Mouse (Mus musculus): Measurements from ENCODE around the gene Hoxb1. TPM values are rescaled to one million over a fixed set of nuclear protein-coding genes. Genes with fewer than 3 reads are reported as not detected.

The Hoxb1 gene
- total and polyA plus RNA-seq, 2 experiments from 2014 or later: not detected

DNA sequence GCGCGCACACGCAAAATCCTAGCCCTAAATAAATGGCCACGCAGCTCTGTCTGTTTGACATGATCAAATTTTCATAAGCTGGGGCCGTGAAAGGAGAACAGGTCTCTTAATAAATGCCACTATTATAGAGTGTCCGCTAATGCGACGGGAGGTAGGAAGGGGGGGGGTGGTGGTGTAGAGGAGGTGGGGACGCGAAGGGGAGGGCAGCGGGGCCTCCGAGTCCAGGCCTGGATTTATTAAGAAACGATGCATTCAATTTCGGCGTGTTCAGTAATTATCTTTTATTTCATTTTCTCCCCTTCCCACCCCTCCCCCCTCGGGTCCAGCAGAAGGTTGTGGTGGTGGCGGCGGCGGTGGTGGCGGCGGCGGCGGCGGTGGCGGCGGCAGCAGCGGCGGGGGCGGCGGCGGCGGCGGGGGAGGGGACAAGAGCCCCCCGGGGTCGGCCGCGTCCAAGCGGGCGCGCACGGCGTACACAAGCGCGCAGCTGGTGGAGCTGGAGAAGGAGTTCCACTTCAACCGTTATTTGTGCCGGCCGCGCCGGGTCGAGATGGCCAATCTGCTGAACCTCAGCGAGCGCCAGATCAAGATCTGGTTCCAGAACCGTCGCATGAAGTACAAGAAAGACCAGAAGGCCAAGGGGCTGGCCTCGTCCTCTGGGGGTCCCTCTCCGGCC is 20.2 kb upstream of the Hoxb1 start:
- H3K4me3 ChIP-seq (ENCODE audit: low read depth, low read length): peak overlapping the region; percentile 46
- no peaks in the 10 kb centered on the region for H3K4me1 ChIP-seq (ENCODE audit: control insufficient read depth, insufficient read depth)
- H3K27ac ChIP-seq (ENCODE audit: low read depth): no peak overlapping the region
- H3K9me3 ChIP-seq (replicated peaks; ENCODE audit: control insufficient read depth, low read length): no peaks in the 10 kb centered on the region
- no peaks in the 10 kb centered on the region for H3K36me3 ChIP-seq (replicated peaks; ENCODE audit: control insufficient read depth, insufficient read depth, low read length)
- ATAC-seq (ENCODE audit: insufficient read depth, low read depth) (no peak), DNase-seq (ENCODE audit: low spot score) (no peak)
- TF ChIP-seq CTCF (IDR thresholded peaks at IDR 0.05; ENCODE audit: low read depth) (no peak), EP300 (IDR thresholded peaks at IDR 0.05; ENCODE audit: low read depth) (no peak)
- H3K27me3 ChIP-seq (ENCODE audit: control insufficient read depth, insufficient read depth, low read length): peaks cover 96% of the 10 kb centered on the region
- peak overlapping the region; percentile 66 for H3K4me2 ChIP-seq (ENCODE audit: low read depth, low read length)
- no peak overlapping the region for H3K9ac ChIP-seq (replicated peaks; ENCODE audit: low read depth, low read length)
- WGBS: 7% methylated on average over 42 of the region's 56 CpGs

DNA sequence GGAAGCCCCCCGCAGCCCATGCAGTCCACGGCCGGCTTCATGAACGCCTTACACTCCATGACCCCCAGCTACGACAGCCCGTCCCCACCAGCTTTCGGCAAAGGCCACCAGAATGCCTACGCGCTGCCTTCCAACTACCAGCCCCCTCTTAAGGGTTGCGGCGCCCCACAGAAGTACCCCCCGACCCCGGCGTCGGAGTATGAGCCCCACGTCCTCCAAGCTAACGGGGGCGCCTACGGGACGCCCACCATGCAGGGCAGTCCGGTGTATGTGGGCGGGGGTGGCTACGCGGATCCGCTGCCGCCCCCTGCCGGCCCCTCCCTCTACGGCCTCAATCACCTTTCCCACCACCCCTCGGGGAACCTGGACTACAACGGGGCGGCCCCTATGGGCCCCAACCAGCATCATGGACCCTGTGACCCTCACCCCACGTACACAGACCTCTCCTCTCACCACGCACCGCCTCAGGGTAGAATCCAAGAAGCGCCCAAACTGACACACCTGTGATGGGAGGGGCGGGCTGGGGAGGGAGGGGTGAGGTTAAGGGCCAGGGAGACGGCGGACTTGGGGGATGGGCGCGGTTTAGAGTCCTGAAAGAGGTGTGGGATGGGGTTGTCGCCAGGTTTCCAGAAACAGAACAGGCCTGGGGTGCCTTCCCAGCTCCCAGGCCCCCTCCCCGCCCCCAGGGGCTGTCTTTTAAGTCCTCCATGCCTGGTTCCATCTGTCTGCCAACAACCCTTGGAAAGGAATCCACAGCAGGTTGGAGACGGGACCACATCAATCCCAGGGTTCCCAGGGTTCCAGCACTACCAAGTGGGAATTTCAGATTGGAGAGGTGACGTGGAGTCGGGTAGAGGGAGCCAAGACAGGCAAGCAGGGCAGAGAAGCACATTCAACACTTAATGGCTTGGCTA is 19.4 kb upstream of the Hoxb1 start:
- Histone ChIP-seq H3K4me2 (ENCODE audit: low read depth, low read length) (peak overlapping the region; percentile 66), H3K9me3 (replicated peaks; ENCODE audit: control insufficient read depth, low read length) (no peaks in the 10 kb centered on the region), H3K9ac (replicated peaks; ENCODE audit: low read depth, low read length) (no peak overlapping the region), H3K27me3 (ENCODE audit: control insufficient read depth, insufficient read depth, low read length) (peaks cover 96% of the 10 kb centered on the region), H3K27ac (ENCODE audit: low read depth) (no peak overlapping the region), H3K4me3 (ENCODE audit: low read depth, low read length) (peak overlapping the region; percentile 46), H3K36me3 (replicated peaks; ENCODE audit: control insufficient read depth, insufficient read depth, low read length) (no peaks in the 10 kb centered on the region), H3K4me1 (ENCODE audit: control insufficient read depth, insufficient read depth) (no peaks in the 10 kb centered on the region)
- DNase-seq (ENCODE audit: low spot score) (no peak), ATAC-seq (ENCODE audit: insufficient read depth, low read depth) (no peak)
- TF ChIP-seq CTCF (IDR thresholded peaks at IDR 0.05; ENCODE audit: low read depth) (no peak), EP300 (IDR thresholded peaks at IDR 0.05; ENCODE audit: low read depth) (no peak)
- 7% methylated on average over 45 of the region's 45 CpGs for WGBS

DNA sequence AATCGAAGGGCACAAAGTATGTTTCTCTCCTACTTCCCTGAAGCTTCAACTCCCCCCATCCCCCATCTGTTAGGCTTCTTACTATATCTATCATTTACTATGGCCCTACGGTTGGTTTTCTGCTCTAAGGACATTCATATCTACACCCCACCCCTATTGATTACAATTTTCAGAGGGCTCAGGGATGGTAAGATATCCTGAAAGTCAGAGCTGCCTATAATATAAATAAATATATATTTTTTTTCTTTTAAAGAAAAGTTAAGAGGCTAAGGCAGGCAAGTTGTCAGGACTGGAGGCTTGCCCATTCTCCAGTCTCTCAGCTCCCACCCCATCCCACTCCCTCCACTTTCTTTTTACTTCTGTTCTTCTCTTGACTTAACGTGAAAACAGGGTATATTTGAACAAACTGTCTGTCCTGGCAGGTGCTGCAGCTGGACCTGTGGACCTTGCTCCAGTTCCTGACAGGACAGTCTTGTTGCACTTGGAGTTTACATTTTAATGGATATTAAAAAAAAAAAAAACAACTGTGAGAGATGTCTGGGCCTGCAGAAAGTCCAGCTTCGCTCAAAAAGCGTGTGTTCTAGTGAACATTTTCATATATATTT is 18.5 kb upstream of the Hoxb1 start:
- no peak overlapping the region for H3K4me2 ChIP-seq (ENCODE audit: low read depth, low read length)

DNA sequence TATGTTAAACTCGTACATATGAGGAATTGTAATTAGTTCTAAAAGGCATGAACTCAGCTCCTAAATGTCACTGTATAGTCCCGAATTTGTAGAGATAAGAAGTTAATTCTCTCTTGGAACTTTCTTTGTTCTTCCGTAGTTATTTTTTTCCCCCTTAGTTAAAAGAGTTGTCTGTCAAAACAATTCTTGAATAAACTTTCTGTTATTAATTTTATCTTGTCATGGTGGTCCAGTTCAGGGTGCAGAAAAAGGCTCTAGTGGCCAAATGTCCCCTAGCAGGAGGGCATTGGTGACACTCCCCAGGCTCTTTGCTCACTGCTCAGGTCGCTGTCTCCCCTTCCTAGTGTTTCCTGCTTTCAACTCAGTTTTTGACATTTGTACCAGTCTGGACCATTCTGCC is 17.8 kb upstream of the Hoxb1 start:
- Histone ChIP-seq H3K27me3 (ENCODE audit: control insufficient read depth, insufficient read depth, low read length) (peaks cover 98% of the 10 kb centered on the region), H3K4me3 (ENCODE audit: low read depth, low read length) (no peak overlapping the region)
- no peak for DNase-seq (ENCODE audit: low spot score)

More for the DNA sequence above, 18.5 kb upstream of the Hoxb1 start:
- TF ChIP-seq EP300 (IDR thresholded peaks at IDR 0.05; ENCODE audit: low read depth) (no peak), CTCF (IDR thresholded peaks at IDR 0.05; ENCODE audit: low read depth) (no peak)
- no peaks in the 10 kb centered on the region for H3K9me3 ChIP-seq (replicated peaks; ENCODE audit: control insufficient read depth, low read length)
- WGBS: 70% methylated on average over 5 of the region's 5 CpGs
- DNase-seq (ENCODE audit: low spot score): no peak
- no peaks in the 10 kb centered on the region for H3K4me1 ChIP-seq (ENCODE audit: control insufficient read depth, insufficient read depth)
- ATAC-seq (ENCODE audit: insufficient read depth, low read depth): no peak
- no peaks in the 10 kb centered on the region for H3K36me3 ChIP-seq (replicated peaks; ENCODE audit: control insufficient read depth, insufficient read depth, low read length)
- H3K4me3 ChIP-seq (ENCODE audit: low read depth, low read length): no peak overlapping the region
- H3K27me3 ChIP-seq (ENCODE audit: control insufficient read depth, insufficient read depth, low read length): peaks cover 98% of the 10 kb centered on the region
- no peak overlapping the region for H3K9ac ChIP-seq (replicated peaks; ENCODE audit: low read depth, low read length)
- no peak overlapping the region for H3K27ac ChIP-seq (ENCODE audit: low read depth)

DNA sequence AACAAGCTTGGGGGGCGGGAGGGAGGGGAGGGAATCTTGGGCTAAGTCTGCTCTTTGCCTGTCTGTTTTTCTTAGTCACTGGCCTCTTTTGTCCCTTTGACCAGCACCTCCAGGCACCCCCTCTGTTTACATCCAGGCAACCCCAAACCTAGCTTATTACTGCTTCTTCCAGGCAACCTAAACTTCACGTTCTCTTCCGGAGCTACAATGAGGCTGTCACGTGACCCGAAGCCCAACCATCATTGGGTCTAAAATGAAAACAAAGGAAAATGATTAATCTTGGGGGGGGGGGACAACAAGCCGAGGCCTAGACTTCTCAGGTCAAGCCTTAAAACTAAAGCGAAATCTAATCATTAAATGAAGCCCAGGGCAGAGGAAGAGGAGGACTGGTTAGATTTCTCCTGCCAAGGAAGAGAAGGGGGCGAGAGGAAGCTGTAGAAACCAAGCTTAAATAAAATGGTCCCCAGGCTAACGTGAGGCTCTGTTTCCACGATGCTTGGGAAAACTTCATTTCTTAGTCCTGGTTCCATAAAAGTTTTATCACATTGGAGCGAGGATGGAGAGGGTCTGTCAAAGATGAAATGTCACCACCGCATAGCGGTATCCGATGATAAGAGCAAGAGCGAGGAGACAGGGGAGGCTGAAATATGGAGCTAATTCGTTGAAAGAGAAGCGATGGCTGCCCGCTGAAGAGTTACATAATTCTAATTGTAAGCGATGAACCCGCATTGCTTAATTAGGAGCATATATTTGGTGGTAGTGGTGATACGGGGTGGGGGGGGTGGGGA is 17.2 kb upstream of the Hoxb1 start:
- H3K36me3 ChIP-seq (replicated peaks; ENCODE audit: control insufficient read depth, insufficient read depth, low read length): no peaks in the 10 kb centered on the region
- 22% methylated on average over 21 of the region's 21 CpGs for WGBS
- no peak for TF ChIP-seq CTCF (IDR thresholded peaks at IDR 0.05; ENCODE audit: low read depth)
- no peak for TF ChIP-seq EP300 (IDR thresholded peaks at IDR 0.05; ENCODE audit: low read depth)
- H3K9ac ChIP-seq (replicated peaks; ENCODE audit: low read depth, low read length): no peak overlapping the region
- no peak overlapping the region for H3K4me2 ChIP-seq (ENCODE audit: low read depth, low read length)
- H3K9me3 ChIP-seq (replicated peaks; ENCODE audit: control insufficient read depth, low read length): no peaks in the 10 kb centered on the region
- H3K4me3 ChIP-seq (ENCODE audit: low read depth, low read length): no peak overlapping the region
- no peak for ATAC-seq (ENCODE audit: insufficient read depth, low read depth)
- DNase-seq (ENCODE audit: low spot score): no peak
- H3K27me3 ChIP-seq (ENCODE audit: control insufficient read depth, insufficient read depth, low read length): peaks cover 98% of the 10 kb centered on the region
- no peaks in the 10 kb centered on the region for H3K4me1 ChIP-seq (ENCODE audit: control insufficient read depth, insufficient read depth)
- H3K27ac ChIP-seq (ENCODE audit: low read depth): no peak overlapping the region

More for the DNA sequence above, 17.8 kb upstream of the Hoxb1 start:
- no peak overlapping the region for H3K9ac ChIP-seq (replicated peaks; ENCODE audit: low read depth, low read length)
- no peak overlapping the region for H3K4me2 ChIP-seq (ENCODE audit: low read depth, low read length)
- H3K27ac ChIP-seq (ENCODE audit: low read depth): no peak overlapping the region
- no peaks in the 10 kb centered on the region for H3K4me1 ChIP-seq (ENCODE audit: control insufficient read depth, insufficient read depth)
- H3K36me3 ChIP-seq (replicated peaks; ENCODE audit: control insufficient read depth, insufficient read depth, low read length): no peaks in the 10 kb centered on the region
- no peaks in the 10 kb centered on the region for H3K9me3 ChIP-seq (replicated peaks; ENCODE audit: control insufficient read depth, low read length)
- WGBS: 35% methylated on average over 4 of the region's 4 CpGs
- no peak for ATAC-seq (ENCODE audit: insufficient read depth, low read depth)
- TF ChIP-seq EP300 (IDR thresholded peaks at IDR 0.05; ENCODE audit: low read depth) (no peak), CTCF (IDR thresholded peaks at IDR 0.05; ENCODE audit: low read depth) (no peak)

Data from heart, postnatal 0 days (tissue).